Mouse (Mus musculus) lung, postnatal 25 days (tissue): ENCODE data around the gene Zfp174.
A peak's percentile ranks its signal among the peaks of the same experiment; 100 is the strongest.
"Not testable (repeated sequence)": the region's sequence is repeated elsewhere in the genome, so short reads cannot be mapped to it uniquely, and the experiment has no call there.

Experiments used
- DNase-seq: peaks from one replicate; pipeline ENCODE4 v3.0.0; 2022; ENCODE audit warnings: low spot score

The Zfp174 gene

GRCm38 (mm10) chr16:3846711-3847518, at the start of gene Zfp174:
Gene Zfp174, plus strand, starts transcription at chr16:3847268.
- DNase-seq: peak; percentile 99

- DNase-seq: no peak
Measured at GRCm38 (mm10) chr16:3808176-3808575, 38.9 kb upstream of the Zfp174 start.

- not testable (repeated sequence) for DNase-seq
Measured at GRCm38 (mm10) chr16:3814667-3815066, 32.4 kb upstream of the Zfp174 start.

- DNase-seq: no peak
Measured at GRCm38 (mm10) chr16:3820202-3820601, 26.9 kb upstream of the Zfp174 start.

- DNase-seq: no peak
Measured at GRCm38 (mm10) chr16:3828021-3828420, 19.0 kb upstream of the Zfp174 start.

GRCm38 (mm10) chr16:3829727-3830126, 17.3 kb upstream of the Zfp174 start:
- DNase-seq: no peak

- DNase-seq: no peak
Measured at GRCm38 (mm10) chr16:3830588-3831109, 16.4 kb upstream of the Zfp174 start, which contains the start of gene Olfr15. Gene Olfr15, plus strand, starts transcription at chr16:3830878.

GRCm38 (mm10) chr16:3835461-3835860, 11.6 kb upstream of the Zfp174 start:
- no peak for DNase-seq

GRCm38 (mm10) chr16:3839157-3839885, 7.7 kb upstream of the Zfp174 start:
- no peak for DNase-seq

GRCm38 (mm10) chr16:3842989-3843388, 4.1 kb upstream of the Zfp174 start:
- no peak for DNase-seq

- no peak for DNase-seq
Measured at GRCm38 (mm10) chr16:3843796-3844195, 3.3 kb upstream of the Zfp174 start.

- no peak for DNase-seq
Measured at GRCm38 (mm10) chr16:3847871-3848270, 803 bp downstream of the Zfp174 start.

- DNase-seq: no peak
Measured at GRCm38 (mm10) chr16:3848416-3848815, 1.3 kb downstream of the Zfp174 start.

- DNase-seq: not testable (repeated sequence)
Measured at GRCm38 (mm10) chr16:3851301-3851700, 4.2 kb downstream of the Zfp174 start.

GRCm38 (mm10) chr16:3852586-3852985, 5.5 kb downstream of the Zfp174 start:
- DNase-seq: no peak

- DNase-seq: no peak
Measured at GRCm38 (mm10) chr16:3854437-3855182, 7.5 kb downstream of the Zfp174 start.

- DNase-seq: no peak
Measured at GRCm38 (mm10) chr16:3855776-3856175, 8.7 kb downstream of the Zfp174 start.

- DNase-seq: no peak
Measured at GRCm38 (mm10) chr16:3859254-3859653, 12.2 kb downstream of the Zfp174 start.

GRCm38 (mm10) chr16:3871815-3872214, 24.7 kb downstream of the Zfp174 start:
- no peak for DNase-seq

GRCm38 (mm10) chr16:3872216-3873047, 25.4 kb downstream of the Zfp174 start, which contains the start of gene Naa60:
Gene Naa60, plus strand, starts transcription at chr16:3872375.
- DNase-seq: peak; percentile 94

GRCm38 (mm10) chr16:3876346-3876745, 29.3 kb downstream of the Zfp174 start:
- DNase-seq: no peak
